Mouse (Mus musculus): ENCODE measurements around the gene Rpl36al. TPM values are rescaled to one million over a fixed set of nuclear protein-coding genes. Genes with fewer than 3 reads are reported as not detected.
"Not testable (repeated sequence)": the region's sequence is repeated elsewhere in the genome, so short reads cannot be mapped to it uniquely, and the experiment has no call there.

Rpl36al gene
- polyA plus RNA-seq, 1 experiment from 2014 or later: 536 TPM

GRCm38 (mm10) chr12:69159578-69159940, 24.3 kb downstream of the Rpl36al start:
- Histone ChIP-seq H3K36me3 (replicated peaks; ENCODE audit: control insufficient read depth, insufficient read depth, low read depth, low read length) (peaks cover 5% of the 10 kb centered on the region), H3K9me3 (replicated peaks; ENCODE audit: control insufficient read depth, low read length) (no peaks in the 10 kb centered on the region), H3K4me1 (ENCODE audit: control insufficient read depth, insufficient read depth, low read length) (no peaks in the 10 kb centered on the region), H3K27ac (replicated peaks; ENCODE audit: low read depth, low read length) (no peak overlapping the region), H3K4me3 (ENCODE audit: low read depth, low read length) (no peak overlapping the region), H3K27me3 (ENCODE audit: control insufficient read depth, insufficient read depth, low read length) (no peaks in the 10 kb centered on the region), H3K4me2 (ENCODE audit: low read depth, low read length) (no peak overlapping the region), H3K9ac (replicated peaks; ENCODE audit: low read length) (no peak overlapping the region)
- ATAC-seq (replicated peaks; ENCODE audit: insufficient number of reproducible peaks, low FRiP score, low TSS enrichment, low read depth) (no peak), DNase-seq (ENCODE audit: low spot score) (peak; percentile 83)
- 7% methylated on average over 9 of the region's 9 CpGs for WGBS

GRCm38 (mm10) chr12:69158765-69159577, 24.9 kb downstream of the Rpl36al start, which contains the start of gene Rps29:
TSS of gene Rps29 (minus strand) at chr12:69159186.
- H3K4me1 ChIP-seq (ENCODE audit: control insufficient read depth, insufficient read depth, low read length); H3K36me3 ChIP-seq (replicated peaks; ENCODE audit: control insufficient read depth, insufficient read depth, low read depth, low read length); H3K9me3 ChIP-seq (replicated peaks; ENCODE audit: control insufficient read depth, low read length); H3K27me3 ChIP-seq (ENCODE audit: control insufficient read depth, insufficient read depth, low read length): not testable (repeated sequence)
- Histone ChIP-seq H3K4me3 (ENCODE audit: low read depth, low read length) (peak within 1 kb of the TSS; percentile 71), H3K4me2 (ENCODE audit: low read depth, low read length) (peak within 1 kb of the TSS; percentile 70), H3K27ac (replicated peaks; ENCODE audit: low read depth, low read length) (peak within 1 kb of the TSS; percentile 77), H3K9ac (replicated peaks; ENCODE audit: low read length) (peak within 1 kb of the TSS; percentile 91)
- peak; percentile 99 for DNase-seq (ENCODE audit: low spot score)
- WGBS: under 1% methylated on average over 57 of the region's 68 CpGs
- peak; percentile 99 for ATAC-seq (replicated peaks; ENCODE audit: insufficient number of reproducible peaks, low FRiP score, low TSS enrichment, low read depth)

- H3K27ac ChIP-seq (replicated peaks; ENCODE audit: low read depth, low read length): peak overlapping the region; percentile 77
- H3K36me3 ChIP-seq (replicated peaks; ENCODE audit: control insufficient read depth, insufficient read depth, low read depth, low read length): peaks cover 5% of the 10 kb centered on the region
- no peaks in the 10 kb centered on the region for H3K4me1 ChIP-seq (ENCODE audit: control insufficient read depth, insufficient read depth, low read length)
- H3K9ac ChIP-seq (replicated peaks; ENCODE audit: low read length): peak overlapping the region; percentile 91
- H3K4me3 ChIP-seq (ENCODE audit: low read depth, low read length): peak overlapping the region; percentile 71
- no peaks in the 10 kb centered on the region for H3K9me3 ChIP-seq (replicated peaks; ENCODE audit: control insufficient read depth, low read length)
- H3K4me2 ChIP-seq (ENCODE audit: low read depth, low read length): peak overlapping the region; percentile 70
- H3K27me3 ChIP-seq (ENCODE audit: control insufficient read depth, insufficient read depth, low read length): no peaks in the 10 kb centered on the region
- peak; percentile 36 for DNase-seq (ENCODE audit: low spot score)
- ATAC-seq (replicated peaks; ENCODE audit: insufficient number of reproducible peaks, low FRiP score, low TSS enrichment, low read depth): no peak
- WGBS: 0% methylated on average over 19 of the region's 19 CpGs
Measured at GRCm38 (mm10) chr12:69158366-69158764, 25.5 kb downstream of the Rpl36al start.

- no peak for DNase-seq (ENCODE audit: low spot score)
- no peak for ATAC-seq (replicated peaks; ENCODE audit: insufficient number of reproducible peaks, low FRiP score, low TSS enrichment, low read depth)
- Histone ChIP-seq H3K4me3 (ENCODE audit: low read depth, low read length) (no peak overlapping the region), H3K4me1 (ENCODE audit: control insufficient read depth, insufficient read depth, low read length) (no peaks in the 10 kb centered on the region), H3K36me3 (replicated peaks; ENCODE audit: control insufficient read depth, insufficient read depth, low read depth, low read length) (peaks cover 5% of the 10 kb centered on the region), H3K27ac (replicated peaks; ENCODE audit: low read depth, low read length) (no peak overlapping the region), H3K27me3 (ENCODE audit: control insufficient read depth, insufficient read depth, low read length) (no peaks in the 10 kb centered on the region), H3K4me2 (ENCODE audit: low read depth, low read length) (no peak overlapping the region), H3K9me3 (replicated peaks; ENCODE audit: control insufficient read depth, low read length) (no peaks in the 10 kb centered on the region), H3K9ac (replicated peaks; ENCODE audit: low read length) (no peak overlapping the region)
- WGBS: 92% methylated on average over 2 of the region's 2 CpGs
Measured at GRCm38 (mm10) chr12:69157107-69157506, 26.8 kb downstream of the Rpl36al start.

- Histone ChIP-seq H3K36me3 (replicated peaks; ENCODE audit: control insufficient read depth, insufficient read depth, low read depth, low read length) (peaks cover 5% of the 10 kb centered on the region), H3K27me3 (ENCODE audit: control insufficient read depth, insufficient read depth, low read length) (no peaks in the 10 kb centered on the region), H3K9me3 (replicated peaks; ENCODE audit: control insufficient read depth, low read length) (no peaks in the 10 kb centered on the region), H3K27ac (replicated peaks; ENCODE audit: low read depth, low read length) (no peak overlapping the region), H3K4me3 (ENCODE audit: low read depth, low read length) (no peak overlapping the region), H3K4me2 (ENCODE audit: low read depth, low read length) (no peak overlapping the region), H3K9ac (replicated peaks; ENCODE audit: low read length) (no peak overlapping the region), H3K4me1 (ENCODE audit: control insufficient read depth, insufficient read depth, low read length) (no peaks in the 10 kb centered on the region)
- ATAC-seq (replicated peaks; ENCODE audit: insufficient number of reproducible peaks, low FRiP score, low TSS enrichment, low read depth): no peak
- no peak for DNase-seq (ENCODE audit: low spot score)
- WGBS: 87% methylated on average over 4 of the region's 4 CpGs
Measured at GRCm38 (mm10) chr12:69156436-69156835, 27.4 kb downstream of the Rpl36al start.

- no peak overlapping the region for H3K9ac ChIP-seq (replicated peaks; ENCODE audit: low read length)
- no peak overlapping the region for H3K4me2 ChIP-seq (ENCODE audit: low read depth, low read length)
- no peak for DNase-seq (ENCODE audit: low spot score)
- no peaks in the 10 kb centered on the region for H3K4me1 ChIP-seq (ENCODE audit: control insufficient read depth, insufficient read depth, low read length)
- peaks cover 5% of the 10 kb centered on the region for H3K36me3 ChIP-seq (replicated peaks; ENCODE audit: control insufficient read depth, insufficient read depth, low read depth, low read length)
- H3K4me3 ChIP-seq (ENCODE audit: low read depth, low read length): no peak overlapping the region
- no peak overlapping the region for H3K27ac ChIP-seq (replicated peaks; ENCODE audit: low read depth, low read length)
- no peaks in the 10 kb centered on the region for H3K9me3 ChIP-seq (replicated peaks; ENCODE audit: control insufficient read depth, low read length)
- WGBS: 86% methylated on average over 2 of the region's 2 CpGs
- no peak for ATAC-seq (replicated peaks; ENCODE audit: insufficient number of reproducible peaks, low FRiP score, low TSS enrichment, low read depth)
- H3K27me3 ChIP-seq (ENCODE audit: control insufficient read depth, insufficient read depth, low read length): no peaks in the 10 kb centered on the region
Measured at GRCm38 (mm10) chr12:69155923-69156322, 28.0 kb downstream of the Rpl36al start.

- 85% methylated on average over 13 of the region's 13 CpGs for WGBS
- Histone ChIP-seq H3K4me1 (ENCODE audit: control insufficient read depth, insufficient read depth, low read length) (no peaks in the 10 kb centered on the region), H3K4me3 (ENCODE audit: low read depth, low read length) (no peak overlapping the region), H3K4me2 (ENCODE audit: low read depth, low read length) (no peak overlapping the region), H3K9me3 (replicated peaks; ENCODE audit: control insufficient read depth, low read length) (no peaks in the 10 kb centered on the region), H3K27me3 (ENCODE audit: control insufficient read depth, insufficient read depth, low read length) (no peaks in the 10 kb centered on the region), H3K36me3 (replicated peaks; ENCODE audit: control insufficient read depth, insufficient read depth, low read depth, low read length) (no peaks in the 10 kb centered on the region), H3K27ac (replicated peaks; ENCODE audit: low read depth, low read length) (no peak overlapping the region), H3K9ac (replicated peaks; ENCODE audit: low read length) (no peak overlapping the region)
- DNase-seq (ENCODE audit: low spot score) (no peak), ATAC-seq (replicated peaks; ENCODE audit: insufficient number of reproducible peaks, low FRiP score, low TSS enrichment, low read depth) (no peak)
Measured at GRCm38 (mm10) chr12:69150049-69150448, 33.8 kb downstream of the Rpl36al start.

GRCm38 (mm10) chr12:69147166-69147735, 36.6 kb downstream of the Rpl36al start:
- no peaks in the 10 kb centered on the region for H3K27me3 ChIP-seq (ENCODE audit: control insufficient read depth, insufficient read depth, low read length)
- H3K36me3 ChIP-seq (replicated peaks; ENCODE audit: control insufficient read depth, insufficient read depth, low read depth, low read length): no peaks in the 10 kb centered on the region
- H3K9me3 ChIP-seq (replicated peaks; ENCODE audit: control insufficient read depth, low read length): no peaks in the 10 kb centered on the region
- H3K4me1 ChIP-seq (ENCODE audit: control insufficient read depth, insufficient read depth, low read length): no peaks in the 10 kb centered on the region
- no peak overlapping the region for H3K4me2 ChIP-seq (ENCODE audit: low read depth, low read length)
- WGBS: 96% methylated on average over 5 of the region's 5 CpGs
- H3K27ac ChIP-seq (replicated peaks; ENCODE audit: low read depth, low read length): no peak overlapping the region
- no peak overlapping the region for H3K4me3 ChIP-seq (ENCODE audit: low read depth, low read length)
- no peak for DNase-seq (ENCODE audit: low spot score)
- ATAC-seq (replicated peaks; ENCODE audit: insufficient number of reproducible peaks, low FRiP score, low TSS enrichment, low read depth): no peak
- no peak overlapping the region for H3K9ac ChIP-seq (replicated peaks; ENCODE audit: low read length)

All from embryonic facial prominence, embryonic 11.5 days (tissue).